Comparison of ENCODE assay signal across 8 mouse cellular contexts in the genomic region with DNA sequence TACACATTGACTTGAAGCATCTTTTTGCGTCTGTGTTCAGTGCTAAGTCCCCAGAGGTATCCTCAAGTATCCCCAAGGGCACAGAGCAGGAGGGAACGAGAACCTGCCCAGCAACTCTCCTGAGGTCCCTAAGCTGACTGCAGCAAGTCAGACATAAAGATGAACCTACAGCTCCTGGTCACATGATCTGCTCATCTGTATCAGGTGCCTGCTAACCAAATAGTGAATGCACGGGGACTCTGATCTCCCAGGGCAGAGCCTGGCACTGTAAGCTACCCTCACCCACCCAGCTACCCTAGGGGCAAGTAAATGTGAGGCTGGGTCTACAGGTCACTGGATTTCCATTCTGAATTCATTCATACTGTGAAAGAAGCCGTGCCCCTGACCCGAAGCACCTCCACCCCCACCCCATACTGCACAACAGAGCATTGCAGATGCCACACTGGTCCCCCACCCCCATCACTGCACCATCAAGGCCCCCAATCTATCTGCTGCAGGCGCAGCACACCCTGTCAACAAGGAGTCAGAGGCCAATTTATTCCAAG. TPM values are rescaled to one million over a fixed set of nuclear protein-coding genes. Genes with fewer than 3 reads are reported as not detected.
DNase-seq lines count a peak whose midpoint lies in the region; ATAC-seq and TF ChIP-seq lines count a peak whose summit lies in the region.

No protein-coding gene starts in this region.

- intact Hi-C loops in gastrocnemius, adult 2 months (cut with DNase I): loop anchor here (10.0 kb wide), 2 partner anchors 189 to 191 kb away; no protein-coding TSS in a partner anchor

- H3K4me1 ChIP-seq in CH12.LX (ENCODE audit: control insufficient read depth in 1 of 2, insufficient read depth in 2 of 2): peaks cover 5 to 19% of the 10 kb centered on the region in 2 experiments; a peak in 3 of 4 replicates
- peaks cover 72% of the 10 kb centered on the region for H3K4me1 ChIP-seq in forebrain, embryonic 15.5 days
- H3K4me1 ChIP-seq in liver, embryonic 16.5 days (ENCODE audit: control insufficient read depth, low read depth, low read length): peaks cover 51% of the 10 kb centered on the region

- DNase-seq in gastrocnemius, adult 2 months: no peak
- DNase-seq in gastrocnemius, postnatal 10 days: no peak
- no peak for DNase-seq in CH12.LX (ENCODE audit: extremely low read depth)
- DNase-seq in natural killer cell, adult 2 months (ENCODE audit: low spot score in 2 of 2): no peak

- TF ChIP-seq EP300 in CH12.LX (IDR thresholded peaks at IDR 0.05; ENCODE audit: low read length): no peak

- H3K27me3 ChIP-seq in CH12.LX (replicated peaks): peaks cover 93% of the 10 kb centered on the region
- 0 out of 2 replicates have a peak, but pooled peaks cover 6% of the 10 kb centered on the region for H3K27me3 ChIP-seq in forebrain, embryonic 15.5 days
- peaks cover 61% of the 10 kb centered on the region for H3K27me3 ChIP-seq in liver, embryonic 16.5 days (ENCODE audit: control insufficient read depth, insufficient read depth, low read depth, low read length)

- 16% methylated on average over 6 of the region's 6 CpGs for WGBS in forebrain, embryonic 15.5 days
- 28% methylated on average over 6 of the region's 6 CpGs for WGBS in liver, embryonic 16.5 days (ENCODE audit: insufficient replicate concordance)

- TF ChIP-seq RAD21 in CH12.LX (IDR thresholded peaks at IDR 0.05; ENCODE audit: low read depth, low read length): no peak

- H3K4me3 ChIP-seq in gastrocnemius, adult 2 months: peak overlapping the region; percentile 96
- H3K4me3 ChIP-seq in CH12.LX (replicated peaks in 1 of 3; ENCODE audit: low read depth in 2 of 3, low read length in 2 of 3, poor library complexity in 1 of 3): peak overlapping the region in 1 of 3 experiments; percentile 78
- peak overlapping the region; percentile 95 for H3K4me3 ChIP-seq in forebrain, embryonic 15.5 days
- H3K4me3 ChIP-seq in liver, embryonic 16.5 days (ENCODE audit: low read depth, low read length): peak overlapping the region; percentile 81

- H3K27ac ChIP-seq in gastrocnemius, adult 2 months: peak overlapping the region; percentile 97
- H3K27ac ChIP-seq in CH12.LX (ENCODE audit: insufficient read depth, low read depth): no peak overlapping the region
- peak overlapping the region; percentile 95 for H3K27ac ChIP-seq in forebrain, embryonic 15.5 days (replicated peaks)
- H3K27ac ChIP-seq in liver, embryonic 16.5 days (ENCODE audit: low read length): no peak overlapping the region

- no peaks in the 10 kb centered on the region for H3K36me3 ChIP-seq in CH12.LX (replicated peaks in 1 of 2; ENCODE audit: control insufficient read depth in 1 of 2, insufficient read depth in 1 of 2, low read length in 1 of 2)
- H3K36me3 ChIP-seq in forebrain, embryonic 15.5 days: no peaks in the 10 kb centered on the region
- H3K36me3 ChIP-seq in liver, embryonic 16.5 days (ENCODE audit: control insufficient read depth, insufficient read depth): no peaks in the 10 kb centered on the region

- TF ChIP-seq CTCF in gastrocnemius, adult 2 months (IDR thresholded peaks at IDR 0.05): no peak
- no peak for TF ChIP-seq CTCF in CH12.LX (conservative IDR thresholded peaks at IDR 0.05 in 1 of 2, IDR thresholded peaks at IDR 0.05 in 1 of 2; ENCODE audit: low read depth in 2 of 2, low read length in 2 of 2)

- no peak overlapping the region for H3K9ac ChIP-seq in CH12.LX (ENCODE audit: insufficient read depth, low read depth)
- peak overlapping the region; percentile 99 for H3K9ac ChIP-seq in forebrain, embryonic 15.5 days (replicated peaks)
- peak overlapping the region; percentile 96 for H3K9ac ChIP-seq in liver, embryonic 16.5 days (ENCODE audit: low read depth, low read length)

- in situ Hi-C loops in CH12.LX (cut with MboI; ENCODE audit: low pct_ligation_motif_present, low pct_unique_long_range_greater_than_20kb, low sequenced_read_pairs): no loop called here

- H3K9me3 ChIP-seq in CH12.LX (replicated peaks; ENCODE audit: low read length): no peaks in the 10 kb centered on the region
- H3K9me3 ChIP-seq in forebrain, embryonic 15.5 days: no peaks in the 10 kb centered on the region
- H3K9me3 ChIP-seq in liver, embryonic 16.5 days (replicated peaks; ENCODE audit: control insufficient read depth, low read length): no peaks in the 10 kb centered on the region

- no peak for TF ChIP-seq POLR2A in CH12.LX (IDR thresholded peaks at IDR 0.05; ENCODE audit: low read depth, low read length)

- peak overlapping the region; percentile 70 for H3K4me2 ChIP-seq in CH12.LX (ENCODE audit: insufficient read depth, low read depth, poor library complexity, severe bottlenecking)
- peak overlapping the region; percentile 93 for H3K4me2 ChIP-seq in forebrain, embryonic 15.5 days (replicated peaks)
- peak overlapping the region; percentile 93 for H3K4me2 ChIP-seq in liver, embryonic 16.5 days (ENCODE audit: low read depth, low read length)

- H3K79me2 ChIP-seq in CH12.LX (replicated peaks; ENCODE audit: control insufficient read depth, extremely low read depth, insufficient read depth, poor library complexity, severe bottlenecking): no peaks in the 10 kb centered on the region

- dilution Hi-C loops in CH12.LX (cut with MboI; ENCODE audit: extremely low pct_ligation_motif_present, extremely low pct_unique_long_range_greater_than_20kb, low sequenced_read_pairs): no loop called here

- no peak for ATAC-seq in forebrain, embryonic 15.5 days (replicated peaks)
- peak; percentile 3; the same call in 1 of the 2 replicates for ATAC-seq in liver, embryonic 16.5 days (ENCODE audit: low read depth)
- ATAC-seq in frontal cortex, adult (ENCODE audit: low TSS enrichment): no peak
- no peak for ATAC-seq in monocyte, adult 5-6 weeks (replicated peaks; ENCODE audit: insufficient number of reproducible peaks, low FRiP score, low TSS enrichment, poor library complexity, severe bottlenecking)

TF ChIP-seq in CH12.LX, 34 proteins besides CTCF, POLR2A, EP300 and RAD21 (continues in another document):
- no peak for TF ChIP-seq IRF4 (IDR thresholded peaks at IDR 0.05; ENCODE audit: low read depth, low read length)
- no peak for TF ChIP-seq ETS1 (conservative IDR thresholded peaks at IDR 0.05; ENCODE audit: low read depth, low read length)
- TF ChIP-seq ZNF384 (IDR thresholded peaks at IDR 0.05; ENCODE audit: low read depth, low read length): no peak
- no peak for TF ChIP-seq RCOR1 (conservative IDR thresholded peaks at IDR 0.05; ENCODE audit: low read depth, low read length)
- TF ChIP-seq MXI1 (IDR thresholded peaks at IDR 0.05; ENCODE audit: low read depth, low read length): no peak
- TF ChIP-seq JUND (conservative IDR thresholded peaks at IDR 0.05; ENCODE audit: low read depth, low read length): no peak
- TF ChIP-seq MEF2A (IDR thresholded peaks at IDR 0.05; ENCODE audit: borderline replicate concordance, low read depth, low read length): no peak
- TF ChIP-seq SMC3 (IDR thresholded peaks at IDR 0.05; ENCODE audit: low read depth, low read length): no peak
- no peak for TF ChIP-seq PAX5 (IDR thresholded peaks at IDR 0.05; ENCODE audit: low read length)
- no peak for TF ChIP-seq MAZ (IDR thresholded peaks at IDR 0.05; ENCODE audit: low read depth, low read length)
- no peak for TF ChIP-seq NELFE (IDR thresholded peaks at IDR 0.05; ENCODE audit: low read depth, low read length)

RNA-seq across cellular contexts. Expression of a gene that starts 1.9 kb away (rescaled TPM):
- total RNA-seq in gastrocnemius, adult 2 months (2021): 10 to 100 TPM; 20.5 to 44.4 TPM
- total RNA-seq in gastrocnemius, postnatal 10 days (2021): 10 to 100 TPM; 16.8 to 17.3 TPM
- total RNA-seq in CH12.LX (2012; rRNA removed) (1.2 and 1.5 TPM in 2 replicates), CH12.LX (2014; rRNA removed) (0.07 and 0.17 TPM in 2 replicates)
- 0.11 and 0.14 TPM in 2 replicates for polyA plus RNA-seq in CH12.LX (2012; ENCODE audit: insufficient read length, low read depth)
- 90.8 and 93.5 TPM in 2 replicates for polyA plus RNA-seq in forebrain, embryonic 15.5 days (2015; fragmentation: Nextera tagmentation; extraction: Ambion mirVana)
- polyA plus RNA-seq in liver, embryonic 16.5 days (2015; fragmentation: Nextera tagmentation; extraction: Ambion mirVana): 2.8 TPM in 2 replicates
- total RNA-seq in monocyte, adult 5-6 weeks (2017): 0.29 to 1.4 TPM in 2 of 3 replicates, not detected in the other

RNA-seq across cellular contexts. Expression of a gene that starts 26.8 kb away (rescaled TPM):
- total RNA-seq in gastrocnemius, adult 2 months (2021): not detected
- total RNA-seq in gastrocnemius, postnatal 10 days (2021): not detected
- total RNA-seq in CH12.LX (2012; rRNA removed) (not detected in 2 replicates), CH12.LX (2014; rRNA removed) (not detected in 2 replicates)
- polyA plus RNA-seq in CH12.LX (2012; ENCODE audit: insufficient read length, low read depth): not detected in 2 replicates
- 0.60 TPM in 1 of 2 replicates, not detected in the other for polyA plus RNA-seq in forebrain, embryonic 15.5 days (2015; fragmentation: Nextera tagmentation; extraction: Ambion mirVana)
- not detected in 2 replicates for polyA plus RNA-seq in liver, embryonic 16.5 days (2015; fragmentation: Nextera tagmentation; extraction: Ambion mirVana)
- not detected in 3 replicates for total RNA-seq in monocyte, adult 5-6 weeks (2017)

RNA-seq across cellular contexts. Expression of a gene that starts 32.9 kb away (rescaled TPM):
- total RNA-seq in gastrocnemius, adult 2 months (2021): 10 to 100 TPM; 52.2 to 53.1 TPM
- total RNA-seq in gastrocnemius, postnatal 10 days (2021): 10 to 100 TPM; 30.1 to 36.7 TPM
- total RNA-seq in CH12.LX (2012; rRNA removed): 22.4 and 25.9 TPM in 2 replicates
- 30.5 and 33.2 TPM in 2 replicates for total RNA-seq in CH12.LX (2014; rRNA removed)
- polyA plus RNA-seq in CH12.LX (2012; ENCODE audit: insufficient read length, low read depth): 26.3 and 27.3 TPM in 2 replicates
- polyA plus RNA-seq in forebrain, embryonic 15.5 days (2015; fragmentation: Nextera tagmentation; extraction: Ambion mirVana): 52.5 and 54.3 TPM in 2 replicates
- polyA plus RNA-seq in liver, embryonic 16.5 days (2015; fragmentation: Nextera tagmentation; extraction: Ambion mirVana): 58.9 and 60.7 TPM in 2 replicates
- total RNA-seq in monocyte, adult 5-6 weeks (2017): 38.5 to 50.0 TPM (median 45.2 TPM) in 3 replicates

RNA-seq across cellular contexts. Expression of a gene that starts 42.1 kb away (rescaled TPM):
- not detected for total RNA-seq in gastrocnemius, adult 2 months (2021)
- not detected for total RNA-seq in gastrocnemius, postnatal 10 days (2021)
- total RNA-seq in CH12.LX (2012; rRNA removed) (not detected in 2 replicates), CH12.LX (2014; rRNA removed) (not detected in 2 replicates)
- not detected in 2 replicates for polyA plus RNA-seq in CH12.LX (2012; ENCODE audit: insufficient read length, low read depth)
- polyA plus RNA-seq in forebrain, embryonic 15.5 days (2015; fragmentation: Nextera tagmentation; extraction: Ambion mirVana): not detected in 2 replicates
- polyA plus RNA-seq in liver, embryonic 16.5 days (2015; fragmentation: Nextera tagmentation; extraction: Ambion mirVana): not detected in 2 replicates
- not detected in 3 replicates for total RNA-seq in monocyte, adult 5-6 weeks (2017)

RNA-seq across cellular contexts. Expression of a gene that starts 50.6 kb away (rescaled TPM):
- not detected for total RNA-seq in gastrocnemius, adult 2 months (2021)
- not detected for total RNA-seq in gastrocnemius, postnatal 10 days (2021)
- not detected in 2 replicates for total RNA-seq in CH12.LX (2012; rRNA removed)
- not detected in 2 replicates for total RNA-seq in CH12.LX (2014; rRNA removed)
- not detected in 2 replicates for polyA plus RNA-seq in CH12.LX (2012; ENCODE audit: insufficient read length, low read depth)
- polyA plus RNA-seq in forebrain, embryonic 15.5 days (2015; fragmentation: Nextera tagmentation; extraction: Ambion mirVana): not detected in 2 replicates
- polyA plus RNA-seq in liver, embryonic 16.5 days (2015; fragmentation: Nextera tagmentation; extraction: Ambion mirVana): not detected in 2 replicates
- not detected in 3 replicates for total RNA-seq in monocyte, adult 5-6 weeks (2017)

Comparison
In these comparisons a context has a peak if more than half of its experiments do, and no peak if none do; other contexts are left out.
1. H3K27ac ChIP-seq: peak in gastrocnemius, adult 2 months (single experiment) and forebrain, embryonic 15.5 days (single experiment); none in CH12.LX (single experiment) and liver, embryonic 16.5 days (single experiment).
2. Peak in every context shown above with its lines, with median percentiles within 50 percentile points of each other: H3K4me2 ChIP-seq.